Mouse (Mus musculus): Measurements from ENCODE around the gene Cmc1. TPM values are rescaled to one million over a fixed set of nuclear protein-coding genes. Genes with fewer than 3 reads are reported as not detected.
A peak's percentile ranks its signal among the peaks of the same experiment; 100 is the strongest.
"Not testable (repeated sequence)": the region's sequence is repeated elsewhere in the genome, so short reads cannot be mapped to it uniquely, and the experiment has no call there.

The Cmc1 gene
- polyA plus RNA-seq, 1 experiment from 2014 or later = 38.3 TPM

GRCm38 (mm10) chr9:118175411-118175810 lies 25.4 kb upstream of the Cmc1 start:
- no peak overlapping the region for H3K27ac ChIP-seq (replicated peaks)
- ATAC-seq (ENCODE audit: insufficient number of reproducible peaks, low FRiP score, low TSS enrichment, low read depth) = no peak
- no peak overlapping the region for H3K9ac ChIP-seq
- WGBS = 66% methylated on average over 4 of the region's 4 CpGs
- H3K27me3 ChIP-seq = no peaks in the 10 kb centered on the region
- no peaks in the 10 kb centered on the region for H3K4me1 ChIP-seq
- H3K4me3 ChIP-seq (replicated peaks) = no peak overlapping the region
- no peaks in the 10 kb centered on the region for H3K36me3 ChIP-seq
- no peak overlapping the region for H3K4me2 ChIP-seq (replicated peaks)
- H3K9me3 ChIP-seq (replicated peaks) = no peaks in the 10 kb centered on the region

DNA sequence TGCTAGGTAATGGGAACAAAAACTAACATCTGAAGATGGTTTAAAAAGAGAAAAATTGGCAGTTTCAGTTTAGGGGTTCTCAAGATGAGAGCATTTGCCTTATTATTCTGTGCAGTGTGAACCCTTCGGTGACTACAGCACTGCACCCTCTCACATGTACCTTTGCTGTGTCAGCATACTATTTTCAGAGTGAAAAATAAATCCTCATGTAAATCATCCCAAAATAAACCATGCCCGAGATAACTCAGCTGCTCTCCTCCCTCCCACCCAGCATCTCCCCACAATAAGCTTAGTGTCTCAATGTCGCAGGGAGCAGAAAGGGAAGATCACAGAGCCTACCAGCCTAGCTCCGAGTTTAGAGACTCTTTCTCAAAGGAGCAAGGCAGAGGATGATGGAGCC lies 23.1 kb upstream of the Cmc1 start:
- no peak overlapping the region for H3K4me3 ChIP-seq (replicated peaks)
- H3K27me3 ChIP-seq = no peaks in the 10 kb centered on the region
- no peaks in the 10 kb centered on the region for H3K36me3 ChIP-seq
- H3K27ac ChIP-seq (replicated peaks) = no peak overlapping the region
- 83% methylated on average over 4 of the region's 4 CpGs for WGBS
- H3K4me2 ChIP-seq (replicated peaks) = no peak overlapping the region
- no peaks in the 10 kb centered on the region for H3K9me3 ChIP-seq (replicated peaks)
- ATAC-seq (ENCODE audit: insufficient number of reproducible peaks, low FRiP score, low TSS enrichment, low read depth) = no peak
- H3K9ac ChIP-seq = no peak overlapping the region
- H3K4me1 ChIP-seq = no peaks in the 10 kb centered on the region

- no peaks in the 10 kb centered on the region for H3K9me3 ChIP-seq (replicated peaks)
- H3K4me3 ChIP-seq (replicated peaks) = no peak overlapping the region
- no peak overlapping the region for H3K4me2 ChIP-seq (replicated peaks)
- H3K9ac ChIP-seq = no peak overlapping the region
- no peak overlapping the region for H3K27ac ChIP-seq (replicated peaks)
- 60% methylated on average over 5 of the region's 5 CpGs for WGBS
- no peaks in the 10 kb centered on the region for H3K4me1 ChIP-seq
- ATAC-seq (ENCODE audit: insufficient number of reproducible peaks, low FRiP score, low TSS enrichment, low read depth) = no peak
- H3K27me3 ChIP-seq = no peaks in the 10 kb centered on the region
- no peaks in the 10 kb centered on the region for H3K36me3 ChIP-seq
These were observed 18.6 kb upstream of the Cmc1 start for GRCm38 (mm10) chr9:118168544-118168943.

- Histone ChIP-seq H3K9ac (no peak overlapping the region), H3K9me3 (replicated peaks) (no peaks in the 10 kb centered on the region), H3K4me1 (no peaks in the 10 kb centered on the region), H3K27ac (replicated peaks) (no peak overlapping the region), H3K36me3 (no peaks in the 10 kb centered on the region), H3K4me2 (replicated peaks) (no peak overlapping the region), H3K27me3 (no peaks in the 10 kb centered on the region), H3K4me3 (replicated peaks) (no peak overlapping the region)
- ATAC-seq (ENCODE audit: insufficient number of reproducible peaks, low FRiP score, low TSS enrichment, low read depth) = no peak
- 93% methylated on average over 6 of the region's 6 CpGs for WGBS
These were observed 17.6 kb upstream of the Cmc1 start for GRCm38 (mm10) chr9:118167606-118168005.

GRCm38 (mm10) chr9:118161536-118161935 lies 11.6 kb upstream of the Cmc1 start:
- Histone ChIP-seq H3K9me3 (replicated peaks) (no peaks in the 10 kb centered on the region), H3K9ac (no peak overlapping the region), H3K27me3 (no peaks in the 10 kb centered on the region), H3K36me3 (no peaks in the 10 kb centered on the region), H3K4me2 (replicated peaks) (no peak overlapping the region), H3K4me1 (no peaks in the 10 kb centered on the region), H3K27ac (replicated peaks) (no peak overlapping the region), H3K4me3 (replicated peaks) (no peak overlapping the region)
- ATAC-seq (ENCODE audit: insufficient number of reproducible peaks, low FRiP score, low TSS enrichment, low read depth) = no peak
- WGBS = 92% methylated on average over 6 of the region's 6 CpGs

DNA sequence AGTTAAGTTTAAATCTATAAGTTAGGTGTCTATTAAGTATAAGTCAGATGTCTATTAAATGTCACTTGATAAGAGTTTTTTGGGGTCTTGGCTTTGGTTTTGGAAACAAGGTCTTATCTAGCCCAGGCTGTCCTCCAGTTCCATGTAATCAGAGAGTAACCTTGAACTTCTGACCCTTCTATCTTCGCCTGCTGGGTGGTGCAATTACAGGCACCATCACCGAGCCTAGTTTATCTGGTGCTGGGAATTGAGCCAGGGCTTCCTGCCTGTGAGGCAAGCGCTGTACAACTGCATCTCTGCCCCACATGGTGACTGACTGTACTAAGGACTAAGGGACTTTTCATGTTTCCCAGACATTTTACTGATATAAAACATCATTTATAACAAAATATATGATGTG lies 10.0 kb upstream of the Cmc1 start:
- Histone ChIP-seq H3K36me3 (no peaks in the 10 kb centered on the region), H3K9ac (no peak overlapping the region), H3K9me3 (replicated peaks) (no peaks in the 10 kb centered on the region), H3K4me2 (replicated peaks) (no peak overlapping the region), H3K4me1 (no peaks in the 10 kb centered on the region), H3K27me3 (no peaks in the 10 kb centered on the region), H3K4me3 (replicated peaks) (no peak overlapping the region), H3K27ac (replicated peaks) (no peak overlapping the region)
- no peak for ATAC-seq (ENCODE audit: insufficient number of reproducible peaks, low FRiP score, low TSS enrichment, low read depth)
- 56% methylated on average over 3 of the region's 3 CpGs for WGBS

GRCm38 (mm10) chr9:118158201-118158600 lies 8.2 kb upstream of the Cmc1 start:
- 93% methylated on average over 4 of the region's 4 CpGs for WGBS
- H3K4me1 ChIP-seq = no peaks in the 10 kb centered on the region
- no peak overlapping the region for H3K4me2 ChIP-seq (replicated peaks)
- H3K36me3 ChIP-seq = no peaks in the 10 kb centered on the region
- no peak overlapping the region for H3K27ac ChIP-seq (replicated peaks)
- no peaks in the 10 kb centered on the region for H3K9me3 ChIP-seq (replicated peaks)
- no peak overlapping the region for H3K4me3 ChIP-seq (replicated peaks)
- H3K27me3 ChIP-seq = no peaks in the 10 kb centered on the region
- ATAC-seq (ENCODE audit: insufficient number of reproducible peaks, low FRiP score, low TSS enrichment, low read depth) = no peak
- H3K9ac ChIP-seq = no peak overlapping the region

- Histone ChIP-seq H3K27ac (replicated peaks) (no peak overlapping the region), H3K4me2 (replicated peaks) (no peak overlapping the region), H3K27me3 (no peaks in the 10 kb centered on the region), H3K4me1 (no peaks in the 10 kb centered on the region), H3K4me3 (replicated peaks) (no peak overlapping the region), H3K9me3 (replicated peaks) (no peaks in the 10 kb centered on the region), H3K36me3 (no peaks in the 10 kb centered on the region), H3K9ac (no peak overlapping the region)
- 93% methylated on average over 3 of the region's 3 CpGs for WGBS
- no peak for ATAC-seq (ENCODE audit: insufficient number of reproducible peaks, low FRiP score, low TSS enrichment, low read depth)
These were observed 7.3 kb upstream of the Cmc1 start for GRCm38 (mm10) chr9:118157234-118157633.

- Histone ChIP-seq H3K9me3 (replicated peaks) (no peaks in the 10 kb centered on the region), H3K27me3 (no peaks in the 10 kb centered on the region), H3K4me3 (replicated peaks) (no peak overlapping the region), H3K4me2 (replicated peaks) (no peak overlapping the region), H3K27ac (replicated peaks) (no peak overlapping the region), H3K9ac (no peak overlapping the region), H3K4me1 (0 out of 2 replicates have a peak, but pooled peaks cover 4% of the 10 kb centered on the region), H3K36me3 (no peaks in the 10 kb centered on the region)
- 84% methylated on average over 5 of the region's 5 CpGs for WGBS
- no peak for ATAC-seq (ENCODE audit: insufficient number of reproducible peaks, low FRiP score, low TSS enrichment, low read depth)
These were observed 4.7 kb upstream of the Cmc1 start for GRCm38 (mm10) chr9:118154666-118155065.

GRCm38 (mm10) chr9:118151221-118151507 lies 1.2 kb upstream of the Cmc1 start:
- Histone ChIP-seq H3K9ac (no peak overlapping the region), H3K27ac (replicated peaks) (no peak overlapping the region), H3K4me3 (replicated peaks) (no peak overlapping the region), H3K27me3 (no peaks in the 10 kb centered on the region), H3K36me3 (no peaks in the 10 kb centered on the region), H3K4me2 (replicated peaks) (no peak overlapping the region), H3K4me1 (peaks cover 4% of the 10 kb centered on the region; the same call in 1 of the 2 replicates), H3K9me3 (replicated peaks) (no peaks in the 10 kb centered on the region)
- ATAC-seq (ENCODE audit: insufficient number of reproducible peaks, low FRiP score, low TSS enrichment, low read depth) = no peak
- 79% methylated on average over 1 of the region's 1 CpGs for WGBS

DNA sequence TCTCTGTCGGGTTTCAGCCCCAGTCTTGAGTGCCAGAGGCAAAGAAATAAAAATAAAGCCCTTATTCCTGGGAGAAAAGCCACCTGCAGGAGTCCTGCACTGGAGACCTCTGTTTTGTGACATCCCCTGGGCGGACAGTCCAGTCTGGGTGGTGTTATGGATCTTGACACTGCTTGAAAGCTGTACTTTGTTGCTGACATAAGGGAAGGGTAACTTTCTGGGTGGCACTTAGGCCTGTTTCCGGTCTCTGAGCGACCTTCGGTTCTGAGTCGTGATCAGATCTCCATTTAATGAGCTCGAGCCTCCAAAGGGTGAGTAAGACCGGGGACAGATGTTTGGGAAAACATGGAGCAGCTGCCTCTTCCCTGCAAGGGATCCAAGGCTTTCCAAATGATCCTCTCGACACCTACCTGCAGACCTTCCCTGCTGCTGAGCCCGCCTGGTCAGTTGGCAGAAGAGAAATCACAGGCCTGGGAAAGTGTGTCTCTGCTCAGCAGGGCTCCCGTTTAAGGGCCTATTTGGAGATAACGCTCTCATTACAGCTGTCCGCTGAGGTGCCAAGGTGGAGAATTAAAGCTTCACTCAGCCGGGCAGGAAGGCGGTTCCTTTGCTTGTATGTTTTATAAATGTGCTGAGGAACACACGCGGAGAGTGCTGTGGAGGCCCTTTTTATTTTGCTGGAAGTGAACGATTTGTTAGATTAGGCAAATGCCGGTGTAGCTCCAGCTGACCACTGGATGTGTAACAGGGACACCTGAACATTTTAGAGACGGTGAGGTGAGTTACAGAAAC lies 648 bp upstream of the Cmc1 start:
- Histone ChIP-seq H3K4me1 (peaks cover 4% of the 10 kb centered on the region; the same call in 1 of the 2 replicates), H3K4me2 (replicated peaks) (peak overlapping the region; percentile 52), H3K27me3 (no peaks in the 10 kb centered on the region), H3K27ac (replicated peaks) (peak overlapping the region; percentile 55; the same call in 1 of the 2 replicates), H3K4me3 (replicated peaks) (peak overlapping the region; percentile 78), H3K9ac (no peak overlapping the region), H3K9me3 (replicated peaks) (no peaks in the 10 kb centered on the region), H3K36me3 (no peaks in the 10 kb centered on the region)
- 86% methylated on average over 20 of the region's 20 CpGs for WGBS
- 0 out of 2 replicates have a peak, but pooled peaks have one; percentile 6 for ATAC-seq (ENCODE audit: insufficient number of reproducible peaks, low FRiP score, low TSS enrichment, low read depth)

DNA sequence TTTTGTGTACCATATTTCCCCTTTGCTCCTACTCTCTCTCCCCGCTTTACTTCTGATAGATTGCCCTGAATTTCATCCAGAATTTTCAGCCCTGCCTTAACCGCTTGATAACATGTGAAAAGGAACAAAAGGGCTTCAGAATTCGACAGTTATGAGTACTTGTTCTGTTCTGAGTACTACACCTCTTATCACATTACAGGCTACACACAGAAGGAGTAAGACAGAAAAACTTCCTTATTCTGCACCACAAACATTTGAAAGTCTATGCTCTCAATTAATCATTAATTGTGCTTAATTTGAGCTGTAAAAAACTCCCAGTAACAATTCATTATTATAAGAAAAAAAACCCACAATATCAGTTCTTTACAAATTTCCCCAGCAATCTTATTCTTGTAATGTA lies 9.6 kb downstream of the Cmc1 start:
- not testable (repeated sequence) for H3K27me3 ChIP-seq; H3K27ac ChIP-seq (replicated peaks); H3K4me2 ChIP-seq (replicated peaks); H3K4me3 ChIP-seq (replicated peaks); H3K4me1 ChIP-seq; H3K36me3 ChIP-seq; H3K9ac ChIP-seq; ATAC-seq (ENCODE audit: insufficient number of reproducible peaks, low FRiP score, low TSS enrichment, low read depth); H3K9me3 ChIP-seq (replicated peaks)
- WGBS = 86% methylated on average over 2 of the region's 3 CpGs
